Mouse (Mus musculus) cerebellum, adult 2 months (tissue): ENCODE results near the gene Gm3591.
"Not testable (repeated sequence)": the region's sequence is repeated elsewhere in the genome, so short reads cannot be mapped to it uniquely, and the experiment has no call there.

Experiments
- CTCF ChIP-seq: fragments of 200-500 bp; IDR thresholded peaks from 2 replicates; pipeline ENCODE4 v1.5.1; 2011; ENCODE audit warnings: low read depth, mild to moderate bottlenecking, control low read depth, low read length, moderate library complexity, borderline replicate concordance; ENCODE audit not compliant: insufficient read depth
- POLR2A ChIP-seq: fragments of 200-500 bp; IDR thresholded peaks from 2 replicates; pipeline ENCODE4 v1.6.1; 2011; ENCODE audit warnings: low read length, control low read depth, borderline replicate concordance; ENCODE audit not compliant: insufficient read depth

DNA sequence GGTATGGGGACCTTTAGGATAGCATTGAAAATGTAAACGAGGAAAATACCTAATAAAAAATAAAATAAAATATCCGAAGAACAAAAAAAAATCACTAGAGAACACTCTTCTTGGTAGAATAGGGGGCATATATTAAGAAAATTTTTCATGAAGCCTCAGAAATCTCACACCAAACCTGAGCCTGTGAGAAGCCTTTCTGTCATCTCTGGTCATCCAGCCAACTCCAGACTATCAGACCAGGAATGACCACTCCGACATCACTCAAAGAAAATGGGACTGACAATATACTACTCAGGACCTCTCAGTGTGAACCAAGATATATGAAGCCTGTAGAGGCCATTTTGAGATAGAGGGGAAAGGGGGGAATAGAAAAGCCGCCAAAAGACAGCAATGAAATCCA is 28.5 kb upstream of the Gm3591 start:
- TF ChIP-seq POLR2A, CTCF: not testable (repeated sequence)
